Mouse (Mus musculus): ENCODE data around the gene Egln2. TPM values are rescaled to one million over a fixed set of nuclear protein-coding genes. Genes with fewer than 3 reads are reported as not detected.

Gene Egln2
- total RNA-seq, 1 experiment: 53.4 TPM

DNA sequence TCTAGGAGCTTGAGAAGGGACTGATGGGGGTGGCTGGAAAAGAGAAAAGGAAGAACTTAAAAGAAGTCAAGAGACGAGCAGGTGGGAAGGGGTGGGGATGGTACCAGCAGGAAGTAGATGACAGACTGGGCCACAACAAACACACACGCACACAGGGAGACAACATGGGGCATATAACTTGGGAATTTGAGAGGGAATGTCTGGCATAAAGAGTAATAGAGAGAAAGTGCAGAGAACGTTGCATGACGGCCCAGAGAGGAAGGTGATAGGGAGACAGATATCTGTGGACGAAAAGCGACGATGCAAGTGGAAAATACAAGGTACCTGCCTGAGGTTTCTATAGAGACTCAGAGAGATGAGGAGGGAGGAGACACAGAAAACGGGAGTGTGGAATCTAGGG, 906 bp downstream of the Egln2 start:
- Histone ChIP-seq H3K4me3 (ENCODE audit: insufficient read depth in 1 of 2, low read depth in 1 of 2, low read length in 2 of 2, poor library complexity in 1 of 2, severe bottlenecking in 1 of 2) (peak overlapping the region; percentile 72 to 87), H3K27ac (ENCODE audit: insufficient read depth, low read depth, low read length, poor library complexity, severe bottlenecking) (peak overlapping the region; percentile 95), H3K9ac (ENCODE audit: insufficient read depth, low read depth, low read length, poor library complexity, severe bottlenecking) (peak overlapping the region; percentile 95), H3K9me3 (ENCODE audit: control insufficient read depth, insufficient read depth, low read depth, low read length) (no peaks in the 10 kb centered on the region), H3K4me1 (ENCODE audit: control insufficient read depth in 2 of 2, insufficient read depth in 2 of 2, low read length in 2 of 2, poor library complexity in 1 of 2) (peaks cover 3 to 13% of the 10 kb centered on the region in 2 experiments; a peak in 3 of 4 replicates), H3K36me3 (ENCODE audit: control insufficient read depth, insufficient read depth, low read length, poor library complexity, severe bottlenecking) (peaks cover 2% of the 10 kb centered on the region; the same call in 1 of the 2 replicates)
- DNase-seq (ENCODE audit: low read depth, low spot score): no peak
- in situ Hi-C loops (cut with MboI; ENCODE audit: low sequenced_read_pairs in 2 of 2, unreplicated experiment in 2 of 2): no loop called here
- TF ChIP-seq MAFK (IDR thresholded peaks at IDR 0.05; ENCODE audit: insufficient read depth, low read depth, low read length) (no peak), ZNF384 (IDR thresholded peaks at IDR 0.05; ENCODE audit: low read depth, low read length) (no peak), CHD2 (IDR thresholded peaks at IDR 0.05; ENCODE audit: low read depth, low read length) (no peak), HCFC1 (IDR thresholded peaks at IDR 0.05; ENCODE audit: borderline replicate concordance, insufficient read depth, low read length) (no peak), ZC3H11A (IDR thresholded peaks at IDR 0.05; ENCODE audit: borderline replicate concordance, low read depth, low read length) (no peak)

DNA sequence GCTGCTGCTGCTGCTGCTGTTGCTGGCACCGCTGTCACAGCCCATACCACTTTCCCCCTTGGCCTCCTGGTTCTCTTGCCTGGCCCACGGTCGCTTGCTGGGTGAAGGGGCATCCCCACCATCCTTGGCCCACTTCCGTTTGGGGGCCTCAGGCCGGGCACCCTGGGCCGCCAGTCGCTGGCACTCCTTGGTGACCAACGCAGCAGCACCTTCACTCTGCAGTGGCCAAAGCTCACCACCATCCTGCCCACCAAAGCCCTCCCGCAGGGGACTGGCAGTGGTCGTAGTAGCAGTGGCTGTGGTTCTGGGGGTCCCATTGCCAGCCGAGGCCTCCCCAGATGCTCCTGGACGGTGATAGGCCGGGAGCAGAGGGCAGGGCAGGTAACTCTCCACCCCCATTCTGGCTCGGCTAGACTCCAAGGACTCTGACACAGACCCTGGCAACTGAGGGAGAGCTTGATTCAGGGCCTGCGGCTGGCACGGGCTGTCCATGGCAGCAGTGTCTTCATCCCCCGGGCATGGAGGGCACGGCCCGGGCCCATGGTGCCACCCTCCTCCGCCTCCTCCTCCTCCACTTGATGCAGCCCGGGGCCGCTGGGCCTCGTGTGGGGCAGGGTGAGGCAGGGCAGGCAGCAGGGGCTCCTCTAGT, 1.5 kb downstream of the Egln2 start:
- no peaks in the 10 kb centered on the region for H3K9me3 ChIP-seq (ENCODE audit: control insufficient read depth, insufficient read depth, low read depth, low read length)
- peaks cover 3 to 14% of the 10 kb centered on the region in 2 experiments; a peak in 3 of 4 replicates for H3K4me1 ChIP-seq (ENCODE audit: control insufficient read depth in 2 of 2, insufficient read depth in 2 of 2, low read length in 2 of 2, poor library complexity in 1 of 2)
- peak overlapping the region; percentile 72 to 87 for H3K4me3 ChIP-seq (ENCODE audit: insufficient read depth in 1 of 2, low read depth in 1 of 2, low read length in 2 of 2, poor library complexity in 1 of 2, severe bottlenecking in 1 of 2)
- TF ChIP-seq ZNF384 (IDR thresholded peaks at IDR 0.05; ENCODE audit: low read depth, low read length) (no peak), ZC3H11A (IDR thresholded peaks at IDR 0.05; ENCODE audit: borderline replicate concordance, low read depth, low read length) (no peak), MAFK (IDR thresholded peaks at IDR 0.05; ENCODE audit: insufficient read depth, low read depth, low read length) (no peak), HCFC1 (IDR thresholded peaks at IDR 0.05; ENCODE audit: borderline replicate concordance, insufficient read depth, low read length) (no peak), CHD2 (IDR thresholded peaks at IDR 0.05; ENCODE audit: low read depth, low read length) (no peak)
- no peak overlapping the region; the same call in none of the 2 replicates for H3K27ac ChIP-seq (ENCODE audit: insufficient read depth, low read depth, low read length, poor library complexity, severe bottlenecking)
- in situ Hi-C loops (cut with MboI; ENCODE audit: low sequenced_read_pairs in 2 of 2, unreplicated experiment in 2 of 2): no loop called here
- H3K9ac ChIP-seq (ENCODE audit: insufficient read depth, low read depth, low read length, poor library complexity, severe bottlenecking): peak overlapping the region; percentile 95
- no peaks in the 10 kb centered on the region; the same call in 1 of the 2 replicates for H3K36me3 ChIP-seq (ENCODE audit: control insufficient read depth, insufficient read depth, low read length, poor library complexity, severe bottlenecking)
- no peak for DNase-seq (ENCODE audit: low read depth, low spot score)

DNA sequence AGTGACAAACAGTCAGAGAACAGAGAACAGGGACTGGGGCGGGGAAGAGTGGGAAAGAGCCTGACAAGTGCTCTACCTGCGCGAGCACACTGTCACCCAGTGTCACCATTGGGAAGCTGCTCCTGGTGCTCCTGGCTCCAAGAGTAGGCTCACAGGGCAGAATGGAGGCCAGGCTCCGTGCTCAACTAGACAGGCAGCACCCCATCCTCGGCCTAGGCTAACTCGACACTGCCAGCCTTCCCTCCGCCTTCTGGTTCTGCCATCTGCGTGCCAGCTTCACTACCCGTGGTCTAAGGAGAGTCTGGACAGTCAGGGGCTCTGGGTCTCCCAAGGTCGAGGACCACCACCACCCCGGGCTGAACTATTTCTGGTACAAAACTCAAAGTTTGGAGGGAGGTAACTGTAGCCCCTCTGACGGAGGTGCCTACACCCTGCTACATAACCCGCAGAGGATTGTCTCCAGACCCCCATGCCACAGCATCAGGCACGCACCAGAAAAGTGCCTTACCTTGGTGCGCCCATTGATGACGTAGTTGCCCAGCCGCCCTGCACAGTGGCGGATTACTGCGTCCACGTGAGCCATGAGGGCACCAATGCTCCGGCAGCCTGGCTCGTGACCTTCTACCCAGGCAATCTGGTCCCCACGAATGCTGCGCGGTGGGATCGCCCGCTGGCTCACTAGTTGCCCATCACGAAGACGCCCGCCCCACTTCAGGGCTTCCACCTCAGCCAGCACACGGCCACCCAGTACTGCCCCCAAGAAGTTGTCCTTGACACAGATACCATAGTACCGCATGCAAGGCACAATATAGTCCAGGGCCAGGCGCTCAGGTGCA, 2.3 kb downstream of the Egln2 start:
- Histone ChIP-seq H3K9ac (ENCODE audit: insufficient read depth, low read depth, low read length, poor library complexity, severe bottlenecking) (peak overlapping the region; percentile 95), H3K4me1 (ENCODE audit: control insufficient read depth in 2 of 2, insufficient read depth in 2 of 2, low read length in 2 of 2, poor library complexity in 1 of 2) (peaks cover 3 to 15% of the 10 kb centered on the region in 2 experiments; a peak in 3 of 4 replicates), H3K4me3 (ENCODE audit: insufficient read depth in 1 of 2, low read depth in 1 of 2, low read length in 2 of 2, poor library complexity in 1 of 2, severe bottlenecking in 1 of 2) (peak overlapping the region; percentile 72 to 87), H3K9me3 (ENCODE audit: control insufficient read depth, insufficient read depth, low read depth, low read length) (no peaks in the 10 kb centered on the region), H3K27ac (ENCODE audit: insufficient read depth, low read depth, low read length, poor library complexity, severe bottlenecking) (no peak overlapping the region; the same call in 1 of the 2 replicates), H3K36me3 (ENCODE audit: control insufficient read depth, insufficient read depth, low read length, poor library complexity, severe bottlenecking) (peaks cover 4% of the 10 kb centered on the region; the same call in 1 of the 2 replicates)
- in situ Hi-C loops (cut with MboI; ENCODE audit: low sequenced_read_pairs in 2 of 2, unreplicated experiment in 2 of 2): no loop called here
- TF ChIP-seq HCFC1 (IDR thresholded peaks at IDR 0.05; ENCODE audit: borderline replicate concordance, insufficient read depth, low read length) (peak; percentile 63; the same call in 1 of the 2 replicates), MAFK (IDR thresholded peaks at IDR 0.05; ENCODE audit: insufficient read depth, low read depth, low read length) (no peak)
- no peak for DNase-seq (ENCODE audit: low read depth, low spot score)

DNA sequence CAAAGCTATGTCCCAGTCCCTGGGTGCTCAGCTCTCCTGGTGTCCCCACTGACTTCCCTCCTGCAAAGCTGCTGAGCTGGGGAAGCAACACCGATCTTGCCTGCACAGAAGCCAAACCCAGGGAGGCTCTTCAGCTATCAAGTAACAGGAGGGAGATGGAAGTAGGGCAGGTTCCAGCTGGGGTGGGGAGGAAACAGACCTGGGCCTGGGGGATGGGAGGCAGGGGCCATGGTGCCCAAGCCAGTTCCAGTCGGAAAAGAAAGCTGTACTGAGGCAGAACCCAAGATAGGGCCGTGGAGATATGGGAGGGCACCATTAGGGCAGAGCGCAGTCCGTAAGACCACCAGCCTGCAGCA, 3.2 kb downstream of the Egln2 start:
- TF ChIP-seq ZNF384 (IDR thresholded peaks at IDR 0.05; ENCODE audit: low read depth, low read length): no peak
- no peak for TF ChIP-seq CHD2 (IDR thresholded peaks at IDR 0.05; ENCODE audit: low read depth, low read length)
- TF ChIP-seq HCFC1 (IDR thresholded peaks at IDR 0.05; ENCODE audit: borderline replicate concordance, insufficient read depth, low read length): no peak
- no peak for TF ChIP-seq MAFK (IDR thresholded peaks at IDR 0.05; ENCODE audit: insufficient read depth, low read depth, low read length)
- TF ChIP-seq ZC3H11A (IDR thresholded peaks at IDR 0.05; ENCODE audit: borderline replicate concordance, low read depth, low read length): no peak
- no peak for DNase-seq (ENCODE audit: low read depth, low spot score)
- in situ Hi-C loops (cut with MboI; ENCODE audit: low sequenced_read_pairs in 2 of 2, unreplicated experiment in 2 of 2): no loop called here
- Histone ChIP-seq H3K27ac (ENCODE audit: insufficient read depth, low read depth, low read length, poor library complexity, severe bottlenecking) (no peak overlapping the region), H3K36me3 (ENCODE audit: control insufficient read depth, insufficient read depth, low read length, poor library complexity, severe bottlenecking) (peaks cover 12% of the 10 kb centered on the region), H3K9ac (ENCODE audit: insufficient read depth, low read depth, low read length, poor library complexity, severe bottlenecking) (no peak overlapping the region), H3K9me3 (ENCODE audit: control insufficient read depth, insufficient read depth, low read depth, low read length) (no peaks in the 10 kb centered on the region), H3K4me3 (ENCODE audit: insufficient read depth in 1 of 2, low read depth in 1 of 2, low read length in 2 of 2, poor library complexity in 1 of 2, severe bottlenecking in 1 of 2) (no peak overlapping the region), H3K4me1 (ENCODE audit: control insufficient read depth in 2 of 2, insufficient read depth in 2 of 2, low read length in 2 of 2, poor library complexity in 1 of 2) (peaks cover 3 to 15% of the 10 kb centered on the region in 2 experiments; a peak in 3 of 4 replicates)
